Mouse (Mus musculus) G1E (cell line): ENCODE measurements around the gene Tmem165. TPM values are rescaled to one million over a fixed set of nuclear protein-coding genes. Genes with fewer than 3 reads are reported as not detected.

Experiments
- ATAC-seq: 2 replicates; pipeline ENCODE4 v1.8.0; 2016; ENCODE audit warnings: mild to moderate bottlenecking; ENCODE audit not compliant: insufficient number of reproducible peaks, poor library complexity, low FRiP score, severe bottlenecking; ENCODE audit errors: extremely low read depth
- DNase-seq: peaks from one replicate; pipeline ENCODE4 v3.0.0; 2012; ENCODE audit warnings: low spot score
- H3K27me3 ChIP-seq: 2 replicates; pipeline ENCODE4 v1.6.1; 2012; ENCODE audit warnings: mild to moderate bottlenecking, low read length, inconsistent platforms; ENCODE audit not compliant: insufficient read depth
- H3K36me3 ChIP-seq: replicated peaks from 2 replicates; pipeline ENCODE3; 2012; ENCODE audit warnings: mild to moderate bottlenecking, inconsistent platforms
- H3K4me1 ChIP-seq: 2 replicates; pipeline ENCODE4 v1.6.1; 2012; ENCODE audit warnings: low read depth, low read length, inconsistent platforms, mixed read lengths; ENCODE audit not compliant: insufficient read depth
- H3K4me3 ChIP-seq: 2 replicates; pipeline ENCODE4 v1.5.1; 2012; ENCODE audit warnings: low read depth, mild to moderate bottlenecking, inconsistent platforms, low read length, moderate library complexity, mixed read lengths
- H3K9me3 ChIP-seq: replicated peaks from 2 replicates; pipeline ENCODE4 v1.6.1; 2012; ENCODE audit warnings: inconsistent platforms
- CTCF ChIP-seq: IDR thresholded peaks from 2 replicates; pipeline ENCODE4 v1.5.1; 2012; ENCODE audit warnings: low read depth, low read length, inconsistent platforms, mixed read lengths
- GATA1 ChIP-seq: IDR thresholded peaks from 2 replicates; pipeline ENCODE4 v1.6.1; 2012; ENCODE audit warnings: borderline replicate concordance, low read length, inconsistent platforms, mixed read lengths
- GATA2 ChIP-seq: IDR thresholded peaks from 2 replicates; pipeline ENCODE4 v1.6.1; 2012; ENCODE audit warnings: low read depth, low read length, inconsistent platforms, borderline replicate concordance
- POLR2AphosphoS5 ChIP-seq: IDR thresholded peaks from 2 replicates; pipeline ENCODE4 v1.6.1; 2012; ENCODE audit warnings: low read depth, low read length, inconsistent platforms; ENCODE audit not compliant: insufficient replicate concordance
- TAL1 ChIP-seq: conservative IDR thresholded peaks from 2 replicates; pipeline ENCODE4 v1.6.1; 2012; ENCODE audit warnings: low read depth, low read length, inconsistent platforms, mixed read lengths
- polyA plus RNA-seq: library from polyadenylated mRNA; stranded (reverse); fragments of >175 nt; gene quantifications from 2 replicates; pipeline ENCODE4 v1.2.3, GENCODE M21; 2012
- total RNA-seq, 2 experiments: library from RNA; stranded (forward) in 1 of 2; stranded (reverse) in 1 of 2; fragments of 200-1000 nt in 1 of 2; fragments of >200 nt in 1 of 2; fragmentation: Nextera tagmentation in 1 of 2; gene quantifications; 2 replicates each; pipeline ENCODE4 v1.2.3; 2014 to 2017

The Tmem165 gene
- total and polyA plus RNA-seq, 3 experiments = 49.9 to 87.2 (median 66.7) TPM

DNA sequence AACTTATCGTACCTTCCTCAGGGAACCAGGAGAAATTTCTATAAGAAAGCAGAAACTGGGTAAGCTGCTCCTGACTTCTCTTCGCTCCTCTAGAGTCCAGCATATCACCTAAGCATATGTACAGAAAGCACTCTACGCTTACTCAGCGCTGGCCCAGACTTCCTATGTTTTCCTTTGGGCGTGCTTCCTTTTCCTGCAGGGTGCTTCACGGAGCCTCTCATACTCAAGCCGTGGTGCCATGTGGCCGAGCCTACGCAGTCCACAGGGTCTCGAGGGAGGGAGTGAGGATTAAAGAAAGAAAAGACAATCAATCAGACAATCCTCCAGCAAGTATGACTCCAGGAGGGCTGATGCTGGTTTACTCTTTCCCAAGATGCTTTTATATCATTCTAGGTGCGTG is 6.8 kb upstream of the Tmem165 start:
- ATAC-seq = no peak
- no peak for DNase-seq
- H3K9me3 ChIP-seq = no peaks in the 10 kb centered on the region
- TF ChIP-seq TAL1 = no peak
- TF ChIP-seq POLR2AphosphoS5 = no peak
- no peak for TF ChIP-seq GATA2
- TF ChIP-seq GATA1 = no peak
- peaks cover 25% of the 10 kb centered on the region for H3K27me3 ChIP-seq
- no peaks in the 10 kb centered on the region for H3K36me3 ChIP-seq
- H3K4me1 ChIP-seq = peaks cover 5% of the 10 kb centered on the region; the same call in 1 of the 2 replicates
- no peak overlapping the region for H3K4me3 ChIP-seq

DNA sequence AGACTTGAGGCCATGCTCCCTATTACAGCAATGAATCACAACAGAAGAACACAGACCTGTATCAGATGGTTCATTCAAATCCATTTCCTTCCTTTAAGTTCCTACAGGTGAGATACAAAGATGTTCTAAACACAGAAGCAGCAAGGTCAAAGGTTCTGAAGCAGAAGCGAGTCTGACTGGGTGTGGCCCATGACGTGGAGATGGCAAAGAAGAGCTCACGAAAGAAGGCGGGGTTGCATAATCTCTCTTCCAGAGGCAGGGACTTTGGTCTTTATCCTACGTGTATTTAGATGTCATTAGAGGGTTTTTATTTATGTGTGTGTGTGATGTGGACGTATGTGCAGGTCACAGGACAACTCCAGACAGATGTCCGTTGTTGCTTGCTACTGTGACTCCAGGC is 6.0 kb upstream of the Tmem165 start:
- DNase-seq = no peak
- ATAC-seq = no peak
- TF ChIP-seq TAL1 (no peak), GATA2 (no peak), POLR2AphosphoS5 (no peak), GATA1 (no peak), CTCF (no peak)

DNA sequence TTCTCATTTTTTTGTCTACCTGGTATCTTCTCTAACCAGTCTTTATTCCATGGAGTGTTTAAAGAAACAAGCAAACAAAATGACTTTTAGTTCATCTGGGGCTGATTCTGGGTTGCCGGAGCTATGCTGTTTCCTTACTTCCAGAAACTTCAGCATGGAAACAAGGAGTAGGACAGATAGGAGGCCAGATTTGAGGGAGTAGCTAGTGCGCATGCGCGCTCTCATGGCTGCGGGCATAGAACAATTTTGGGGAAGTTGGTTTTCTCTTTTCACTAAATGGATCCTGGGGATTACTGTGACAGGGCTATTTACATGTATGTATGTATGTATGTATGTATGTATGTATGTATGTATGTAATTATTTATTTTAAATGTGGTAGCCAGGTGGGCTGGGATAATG is 4.5 kb upstream of the Tmem165 start:
- DNase-seq = no peak
- TF ChIP-seq TAL1 (no peak), GATA2 (no peak), GATA1 (no peak), POLR2AphosphoS5 (no peak), CTCF (no peak)

More for the DNA sequence above, 6.0 kb upstream of the Tmem165 start:
- Histone ChIP-seq H3K4me3 (no peak overlapping the region), H3K4me1 (peaks cover 6% of the 10 kb centered on the region; the same call in 1 of the 2 replicates), H3K27me3 (peaks cover 28% of the 10 kb centered on the region), H3K36me3 (no peaks in the 10 kb centered on the region), H3K9me3 (no peaks in the 10 kb centered on the region)

DNA sequence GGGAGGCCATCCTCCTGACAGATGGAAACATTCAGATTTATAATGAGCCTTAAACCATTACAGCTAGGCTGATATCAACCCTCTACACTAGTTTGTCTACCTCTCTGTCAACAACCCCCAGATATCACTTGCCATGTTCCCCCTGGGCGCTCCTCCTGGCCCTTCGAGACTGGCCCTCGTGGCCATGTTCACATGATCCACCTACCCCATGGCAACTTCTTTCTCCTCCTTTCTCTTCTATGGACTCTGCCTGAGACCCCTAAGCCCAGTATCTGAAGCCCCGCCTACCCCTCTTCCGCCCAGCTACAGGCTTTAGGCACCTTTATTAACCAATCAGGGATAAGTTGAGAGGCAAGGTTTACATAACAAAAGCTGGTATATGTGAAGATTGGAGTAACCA is 3.9 kb upstream of the Tmem165 start:
- no peak for DNase-seq
- H3K9me3 ChIP-seq = no peaks in the 10 kb centered on the region
- TF ChIP-seq POLR2AphosphoS5 = no peak
- no peak for TF ChIP-seq GATA1
- TF ChIP-seq CTCF = no peak
- no peak for TF ChIP-seq GATA2
- no peak for TF ChIP-seq TAL1
- peaks cover 28% of the 10 kb centered on the region for H3K27me3 ChIP-seq
- no peaks in the 10 kb centered on the region for H3K36me3 ChIP-seq
- ATAC-seq = no peak
- peaks cover 15% of the 10 kb centered on the region for H3K4me1 ChIP-seq
- H3K4me3 ChIP-seq = no peak overlapping the region

More for the DNA sequence above, 4.5 kb upstream of the Tmem165 start:
- Histone ChIP-seq H3K4me1 (peaks cover 12% of the 10 kb centered on the region), H3K36me3 (no peaks in the 10 kb centered on the region), H3K27me3 (peaks cover 28% of the 10 kb centered on the region), H3K9me3 (no peaks in the 10 kb centered on the region), H3K4me3 (no peak overlapping the region)
- ATAC-seq = no peak

DNA sequence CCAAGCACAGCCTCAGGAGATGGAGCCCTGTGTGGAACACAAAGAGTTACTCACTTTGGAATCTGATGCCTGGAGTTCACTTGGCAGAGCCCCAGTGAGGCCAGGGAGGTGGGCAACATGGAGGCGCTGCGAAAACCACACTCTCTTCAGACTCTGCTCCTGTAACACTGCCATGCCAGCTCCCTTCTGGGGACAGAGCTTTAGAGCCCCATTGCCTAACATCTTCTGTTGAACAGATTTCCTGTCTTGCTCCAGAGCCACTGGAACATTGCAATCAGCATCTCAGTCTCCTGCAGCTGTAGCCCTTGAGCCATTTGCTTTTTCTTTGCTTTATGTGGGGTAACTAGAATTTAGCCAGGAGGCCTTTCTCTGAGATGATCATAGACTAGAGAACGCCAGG is 1.4 kb upstream of the Tmem165 start:
- Histone ChIP-seq H3K9me3 (no peaks in the 10 kb centered on the region), H3K4me3 (no peak overlapping the region), H3K27me3 (peaks cover 16% of the 10 kb centered on the region), H3K36me3 (peaks cover 12% of the 10 kb centered on the region), H3K4me1 (peaks cover 33% of the 10 kb centered on the region)
- TF ChIP-seq POLR2AphosphoS5 = no peak
- no peak for TF ChIP-seq GATA1
- TF ChIP-seq GATA2 = no peak
- no peak for TF ChIP-seq TAL1
- TF ChIP-seq CTCF = no peak
- ATAC-seq = no peak
- DNase-seq = no peak

DNA sequence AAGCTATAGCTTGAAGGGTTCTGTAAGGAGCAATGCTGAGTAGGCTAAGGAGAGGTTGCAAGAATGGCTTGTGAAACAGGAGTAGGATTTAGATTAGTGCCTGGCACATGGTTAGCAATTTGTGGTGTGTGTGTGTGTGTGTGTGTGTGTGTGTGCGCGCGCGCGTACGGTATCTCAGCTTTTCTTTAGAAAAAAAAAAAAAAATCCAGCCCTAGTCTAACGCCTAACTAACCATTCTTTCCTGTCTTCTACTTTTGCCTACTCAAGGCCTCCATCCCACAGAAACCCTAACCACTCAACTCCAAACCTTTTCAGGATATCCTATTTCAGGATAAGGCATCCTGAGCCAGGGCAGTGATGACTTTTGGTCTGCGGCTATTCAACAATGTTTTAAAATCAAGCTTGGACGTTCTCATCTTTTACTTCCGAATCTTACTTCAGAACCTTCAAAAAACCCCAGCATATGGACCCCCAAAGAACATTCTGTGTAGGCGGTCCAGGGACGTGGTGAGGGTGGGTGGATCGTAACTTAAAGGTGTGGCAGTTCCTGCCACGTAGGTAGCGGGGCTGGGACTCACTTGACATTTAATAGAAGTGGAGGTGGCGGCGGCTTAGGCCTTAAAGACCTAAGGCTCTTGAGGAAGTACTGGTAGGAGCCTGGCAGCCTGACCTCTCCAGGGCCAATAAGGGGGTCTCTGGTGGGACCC is 484 bp upstream of the Tmem165 start:
- H3K4me3 ChIP-seq = peak overlapping the region; percentile 96
- DNase-seq = no peak

More for the DNA sequence above, 484 bp upstream of the Tmem165 start:
- H3K36me3 ChIP-seq = peaks cover 19% of the 10 kb centered on the region
- H3K9me3 ChIP-seq = no peaks in the 10 kb centered on the region
- no peak for ATAC-seq
- H3K4me1 ChIP-seq = peaks cover 35% of the 10 kb centered on the region
- TF ChIP-seq TAL1 (no peak), GATA2 (no peak), POLR2AphosphoS5 (no peak), GATA1 (no peak), CTCF (no peak)
- peaks cover 11% of the 10 kb centered on the region for H3K27me3 ChIP-seq
